Mouse (Mus musculus) CH12.LX (cell line): ENCODE data around the gene Pkdrej. TPM values are rescaled to one million over a fixed set of nuclear protein-coding genes. Genes with fewer than 3 reads are reported as not detected.
"Not testable (repeated sequence)": the region's sequence is repeated elsewhere in the genome, so short reads cannot be mapped to it uniquely, and the experiment has no call there.

Experiments used
- DNase-seq: peaks from one replicate; pipeline ENCODE4 v3.0.0-alpha.2; 2013; ENCODE audit errors: extremely low read depth
- H3K27ac ChIP-seq: 2 replicates; pipeline ENCODE4 v1.5.1; 2012; ENCODE audit warnings: low read depth, mild to moderate bottlenecking, control low read depth, moderate library complexity; ENCODE audit not compliant: insufficient read depth
- H3K27me3 ChIP-seq: replicated peaks from 2 replicates; pipeline ENCODE3; 2012; ENCODE audit warnings: inconsistent platforms
- H3K36me3 ChIP-seq, 2 experiments: replicated peaks in 1 of 2; 2 replicates each; pipeline versions ENCODE3 to v1.6.1; 2012; ENCODE audit warnings: inconsistent platforms in 1 of 2, low read length in 1 of 2, mild to moderate bottlenecking in 1 of 2, mixed read lengths in 1 of 2, moderate library complexity in 1 of 2; ENCODE audit not compliant: control insufficient read depth in 1 of 2, insufficient read depth in 1 of 2
- H3K4me1 ChIP-seq, 2 experiments: 2 replicates each; pipeline ENCODE4 v1.6.1; 2012; ENCODE audit warnings: inconsistent platforms in 1 of 2, moderate library complexity in 1 of 2; ENCODE audit not compliant: insufficient read depth in 2 of 2, control insufficient read depth in 1 of 2
- H3K4me2 ChIP-seq: 2 replicates; pipeline ENCODE4 v1.6.1; 2012; ENCODE audit warnings: low read depth, mild to moderate bottlenecking, control low read depth; ENCODE audit not compliant: poor library complexity, insufficient read depth, severe bottlenecking
- H3K4me3 ChIP-seq, 3 experiments: fragments of 150-350 bp in 1 of 3; sonication (generic) in 1 of 3; replicated peaks in 1 of 3; 2 replicates each; pipeline versions ENCODE3 to v1.5.1; 2011 to 2012; ENCODE audit warnings: low read depth in 2 of 3, low read length in 2 of 3, mild to moderate bottlenecking in 2 of 3, moderate library complexity in 2 of 3, control low read depth in 1 of 3, improper control_type of control experiment in 1 of 3, inconsistent platforms in 1 of 3, mixed read lengths in 1 of 3; ENCODE audit not compliant: poor library complexity in 1 of 3
- H3K79me2 ChIP-seq: replicated peaks from 2 replicates; pipeline ENCODE4 v1.6.1; 2012; ENCODE audit warnings: mild to moderate bottlenecking, moderate library complexity; ENCODE audit not compliant: control insufficient read depth, poor library complexity, insufficient read depth, severe bottlenecking; ENCODE audit errors: extremely low read depth
- H3K9ac ChIP-seq: 2 replicates; pipeline ENCODE4 v1.6.1; 2012; ENCODE audit warnings: low read depth, mild to moderate bottlenecking, control low read depth, moderate library complexity; ENCODE audit not compliant: insufficient read depth
- H3K9me3 ChIP-seq: replicated peaks from 2 replicates; pipeline ENCODE3; 2012; ENCODE audit warnings: low read length, inconsistent platforms, mixed read lengths
- BHLHE40 ChIP-seq: IDR thresholded peaks from 2 replicates; pipeline ENCODE4 v1.6.1; 2011; ENCODE audit warnings: mild to moderate bottlenecking, low read depth, low read length, improper control_type of control experiment
- CHD1 ChIP-seq: IDR thresholded peaks from 2 replicates; pipeline ENCODE4 v1.6.1; 2012; ENCODE audit warnings: low read depth, low read length, improper control_type of control experiment, inconsistent platforms
- CTCF ChIP-seq, 2 experiments: IDR thresholded peaks in 1 of 2; conservative IDR thresholded peaks in 1 of 2; 2 replicates each; pipeline ENCODE4 v1.5.1; 2011 to 2012; ENCODE audit warnings: low read depth in 2 of 2, low read length in 2 of 2, improper control_type of control experiment in 1 of 2, inconsistent platforms in 1 of 2, mild to moderate bottlenecking in 1 of 2, moderate library complexity in 1 of 2
- ETS1 ChIP-seq: conservative IDR thresholded peaks from 2 replicates; pipeline ENCODE4 v1.6.1; 2012; ENCODE audit warnings: low read depth, mild to moderate bottlenecking, inconsistent platforms, low read length, improper control_type of control experiment, moderate library complexity
- JUND ChIP-seq: conservative IDR thresholded peaks from 2 replicates; pipeline ENCODE4 v1.6.1; 2011; ENCODE audit warnings: low read depth, low read length, improper control_type of control experiment
- MAFK ChIP-seq: IDR thresholded peaks from 2 replicates; pipeline ENCODE4 v1.6.1; 2011; ENCODE audit warnings: low read length, improper control_type of control experiment; ENCODE audit not compliant: insufficient replicate concordance
- MAX ChIP-seq: IDR thresholded peaks from 2 replicates; pipeline ENCODE4 v1.6.1; 2011; ENCODE audit warnings: low read length, improper control_type of control experiment
- MAZ ChIP-seq: IDR thresholded peaks from 2 replicates; pipeline ENCODE4 v1.6.1; 2012; ENCODE audit warnings: low read depth, mild to moderate bottlenecking, inconsistent platforms, low read length, improper control_type of control experiment, moderate library complexity
- MEF2A ChIP-seq: IDR thresholded peaks from 2 replicates; pipeline ENCODE4 v1.6.1; 2014; ENCODE audit warnings: low read depth, mild to moderate bottlenecking, inconsistent platforms, low read length, improper control_type of control experiment, borderline replicate concordance
- MYC ChIP-seq: IDR thresholded peaks from 2 replicates; pipeline ENCODE4 v1.6.1; 2011; ENCODE audit warnings: low read depth, mild to moderate bottlenecking, improper control_type of control experiment, low read length
- POLR2A ChIP-seq: IDR thresholded peaks from 2 replicates; pipeline ENCODE4 v1.6.1; 2011; ENCODE audit warnings: low read depth, mild to moderate bottlenecking, improper control_type of control experiment, low read length
- TCF12 ChIP-seq: IDR thresholded peaks from 2 replicates; pipeline ENCODE4 v1.6.1; 2014; ENCODE audit warnings: low read depth, mild to moderate bottlenecking, inconsistent platforms, low read length, improper control_type of control experiment
- USF1 ChIP-seq: IDR thresholded peaks from 2 replicates; pipeline ENCODE4 v1.6.1; 2014; ENCODE audit warnings: low read depth, mild to moderate bottlenecking, inconsistent platforms, low read length, improper control_type of control experiment
- ZMIZ1 ChIP-seq: IDR thresholded peaks from 2 replicates; pipeline ENCODE4 v1.6.1; 2012; ENCODE audit warnings: low read depth, mild to moderate bottlenecking, inconsistent platforms, low read length, improper control_type of control experiment
- ZNF384 ChIP-seq: IDR thresholded peaks from 2 replicates; pipeline ENCODE4 v1.6.1; 2012; ENCODE audit warnings: low read depth, low read length, improper control_type of control experiment, inconsistent platforms
- dilution Hi-C: fragments of 300-500 bp; cut with MboI; formaldehyde crosslinking; loops from 2 replicates; pipeline ENCODE4 v1.14.3; 2020; ENCODE audit warnings: low sequenced_read_pairs; ENCODE audit not compliant: extremely low pct_unique_long_range_greater_than_20kb, extremely low pct_ligation_motif_present
- in situ Hi-C: fragments of 300-500 bp; cut with MboI; formaldehyde crosslinking; loops from 3 replicates; pipeline ENCODE4 v1.14.3; 2019; ENCODE audit warnings: low sequenced_read_pairs, low pct_ligation_motif_present, low pct_unique_long_range_greater_than_20kb, mixed read lengths
- polyA plus RNA-seq: library from polyadenylated mRNA; unstranded; fragments of >175 nt; gene quantifications from 2 replicates; pipeline ENCODE4 v1.2.1, GENCODE M21; 2012; ENCODE audit warnings: low read depth; ENCODE audit not compliant: insufficient read length
- total RNA-seq, 2 experiments: library from RNA; depleted of rRNA; stranded (reverse); fragments of 300-350 nt in 1 of 2; fragments of >200 nt in 1 of 2; gene quantifications; 2 replicates each; pipeline ENCODE4 v1.2.3; 2012 to 2014

The Pkdrej gene
- total and polyA plus RNA-seq, 3 experiments: not detected

DNA sequence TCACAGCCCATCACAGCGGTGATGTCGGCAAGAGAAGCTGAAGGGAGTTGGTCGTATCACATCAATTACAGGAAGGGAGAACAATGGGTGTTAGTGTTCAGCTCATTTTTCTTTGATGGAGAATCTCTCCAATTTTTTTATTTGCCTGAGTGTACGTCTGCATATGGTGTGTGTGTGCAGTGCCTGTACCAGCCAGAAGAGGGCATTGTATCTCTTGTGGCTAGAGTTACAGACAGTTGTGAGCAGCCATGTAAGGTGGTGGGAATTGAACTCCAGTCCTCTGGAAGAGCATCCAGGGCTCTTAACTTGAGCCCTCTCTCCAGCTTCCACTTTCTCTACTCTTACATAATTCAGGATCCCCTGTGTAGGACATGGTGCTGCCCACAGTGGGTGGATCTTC is 38.4 kb downstream of the Pkdrej start:
- Histone ChIP-seq H3K27me3 (peaks cover 29% of the 10 kb centered on the region), H3K4me2 (no peak overlapping the region), H3K4me1 (no peaks in the 10 kb centered on the region), H3K36me3 (no peaks in the 10 kb centered on the region), H3K79me2 (no peaks in the 10 kb centered on the region)
- no peak for DNase-seq
- in situ Hi-C loops: no loop called here
- peak; percentile 6 to 33; a peak in 2 of 4 replicates for TF ChIP-seq CTCF (conservative IDR thresholded peaks at IDR 0.05 in 1 of 2, IDR thresholded peaks at IDR 0.05 in 1 of 2; ENCODE audit: low read depth in 2 of 2, low read length in 2 of 2)
- no peak for TF ChIP-seq JUND
- TF ChIP-seq, all 38 proteins: peak for 1
- no peak overlapping the region for H3K27ac ChIP-seq
- peaks cover 5% of the 10 kb centered on the region for H3K9me3 ChIP-seq
- H3K4me3 ChIP-seq: no peak overlapping the region
- H3K9ac ChIP-seq: no peak overlapping the region
- dilution Hi-C loops: no loop called here

DNA sequence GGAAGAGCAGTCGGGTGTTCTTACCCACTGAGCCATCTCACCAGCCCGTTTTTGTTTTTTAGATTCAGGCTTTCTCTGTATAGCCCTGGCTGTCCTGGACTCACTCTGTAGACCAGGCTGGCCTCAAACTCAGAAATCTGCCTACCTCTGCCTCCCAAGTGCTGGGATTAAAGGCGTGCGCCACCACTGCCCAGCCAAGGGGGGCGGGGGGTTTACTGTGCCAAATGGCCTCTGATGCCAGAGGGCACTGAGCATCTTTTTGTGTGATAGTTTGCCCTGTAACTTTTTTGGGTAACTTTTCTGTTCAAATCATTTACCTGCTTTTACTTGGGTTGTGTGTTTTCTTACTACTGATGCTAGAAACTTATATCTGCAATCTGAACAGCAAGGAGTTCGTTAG is 42.6 kb downstream of the Pkdrej start:
- dilution Hi-C loops: not testable (repeated sequence)

DNA sequence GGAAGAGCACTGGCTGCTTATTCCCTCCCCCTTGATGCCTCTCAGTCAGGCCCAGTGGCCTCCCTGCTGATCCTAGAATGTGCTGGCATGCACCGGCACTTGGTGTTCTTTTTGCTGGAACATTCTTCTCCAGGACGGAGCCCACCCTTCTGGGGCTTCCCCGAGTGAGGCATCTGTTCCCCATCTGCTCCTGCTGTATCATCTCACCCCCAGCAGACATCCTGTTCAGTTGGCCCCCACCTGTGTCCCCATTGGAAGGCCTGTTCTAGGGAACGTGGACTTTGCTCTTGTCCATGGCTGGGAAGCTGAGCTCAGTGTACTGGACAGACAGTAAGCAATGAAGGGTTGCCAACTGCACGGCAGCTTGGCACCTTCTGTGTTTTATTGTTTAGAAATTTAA is 44.8 kb downstream of the Pkdrej start:
- no peak for TF ChIP-seq MAFK
- TF ChIP-seq MEF2A: no peak
- TF ChIP-seq POLR2A: no peak
- TF ChIP-seq MYC: no peak
- TF ChIP-seq BHLHE40: no peak
- no peak for TF ChIP-seq TCF12
- TF ChIP-seq CHD1: no peak
- TF ChIP-seq MAZ: no peak
- no peak for TF ChIP-seq JUND
- TF ChIP-seq ETS1: no peak
- TF ChIP-seq MAX: no peak
- TF ChIP-seq ZMIZ1: no peak
- no peak for TF ChIP-seq ZNF384
- no peak for TF ChIP-seq USF1
- TF ChIP-seq, all 38 proteins: peak for 0
- H3K9me3 ChIP-seq: no peaks in the 10 kb centered on the region
- no peak overlapping the region for H3K4me2 ChIP-seq
- H3K27me3 ChIP-seq: peaks cover 15% of the 10 kb centered on the region
- no peak overlapping the region for H3K4me3 ChIP-seq
- DNase-seq: no peak
- H3K4me1 ChIP-seq: peaks cover 2 to 8% of the 10 kb centered on the region in 2 experiments; a peak in 2 of 4 replicates
- no peaks in the 10 kb centered on the region for H3K36me3 ChIP-seq
- H3K9ac ChIP-seq: no peak overlapping the region
- dilution Hi-C loops: no loop called here
- H3K79me2 ChIP-seq: no peaks in the 10 kb centered on the region
- in situ Hi-C loops: no loop called here
- no peak overlapping the region for H3K27ac ChIP-seq

More for the DNA sequence above, 42.6 kb downstream of the Pkdrej start:
- H3K27ac ChIP-seq, H3K36me3 ChIP-seq, H3K79me2 ChIP-seq, H3K9ac ChIP-seq, H3K4me3 ChIP-seq, H3K4me1 ChIP-seq, DNase-seq, H3K9me3 ChIP-seq, H3K4me2 ChIP-seq, in situ Hi-C loops, H3K27me3 ChIP-seq: not testable (repeated sequence)
